Mouse (Mus musculus) myocyte (in vitro differentiated cells): Measurements from ENCODE around the gene Zim1.

Experiments used
- E2F4 ChIP-seq: IDR thresholded peaks from one replicate; pipeline ENCODE4 v1.6.1; 2011; ENCODE audit warnings: mild to moderate bottlenecking, control low read depth, moderate library complexity; ENCODE audit not compliant: insufficient read depth
- MAX ChIP-seq: IDR thresholded peaks from one replicate; pipeline ENCODE4 v1.6.1; 2011; ENCODE audit warnings: low read depth, mild to moderate bottlenecking, control low read depth
- MYOD1 ChIP-seq, 3 experiments: IDR thresholded peaks; one replicate each; pipeline ENCODE4 v1.6.1; 2011; ENCODE audit warnings: control low read depth in 2 of 3, low read depth in 2 of 3, mild to moderate bottlenecking in 2 of 3, moderate library complexity in 1 of 3; ENCODE audit not compliant: insufficient read length in 2 of 3, control insufficient read depth in 1 of 3

GRCm38 (mm10) chr7:6658606-6659005, 37.6 kb downstream of the Zim1 start:
- TF ChIP-seq MAX = no peak
- no peak for TF ChIP-seq MYOD1 (IDR thresholded peaks at IDR 0.05; ENCODE audit: control insufficient read depth in 1 of 3, insufficient read length in 2 of 3, low read depth in 2 of 3)
- no peak for TF ChIP-seq E2F4
